In genomic region chr8:97038854-97039253, GRCm38 (mm10) we compare ENCODE assay signal across 29 mouse cellular contexts.
DNase-seq lines count a peak whose midpoint lies in the region; ATAC-seq and TF ChIP-seq lines count a peak whose summit lies in the region.
"Had no signal": no experiment of that assay in that cellular context is flagged by ENCODE, and none has a peak within 500 bp of the region (broad histone marks: within the 10 kb centered on the region; RNA-seq: fewer than 3 reads in every experiment).

No protein-coding gene starts in this region.

- H3K27ac ChIP-seq in lung, embryonic 14.5 days (ENCODE audit: low read depth) = no peak overlapping the region
- no peak overlapping the region for H3K27ac ChIP-seq in cerebellum, adult 2 months (ENCODE audit: insufficient read depth, low read length)
- H3K27ac ChIP-seq: embryonic facial prominence, embryonic 12.5 days; embryonic facial prominence, embryonic 15.5 days; heart, adult 2 months; heart, embryonic 10.5 days; heart, embryonic 13.5 days; hindbrain, embryonic 14.5 days; hindbrain, postnatal 0 days had no signal

- no peak for TF ChIP-seq CTCF in lung, embryonic 14.5 days (IDR thresholded peaks at IDR 0.05; ENCODE audit: low read depth)
- no peak for TF ChIP-seq CTCF in lung, adult 2 months (IDR thresholded peaks at IDR 0.05; ENCODE audit: insufficient read depth, low read length)
- no peak for TF ChIP-seq CTCF in cerebellum, adult 2 months (IDR thresholded peaks at IDR 0.05; ENCODE audit: borderline replicate concordance, insufficient read depth, low read depth, low read length)

- H3K4me2 ChIP-seq in lung, embryonic 14.5 days = no peak overlapping the region
- H3K4me2 ChIP-seq: embryonic facial prominence, embryonic 12.5 days; embryonic facial prominence, embryonic 15.5 days; heart, embryonic 13.5 days; hindbrain, embryonic 14.5 days had no signal

- no peaks in the 10 kb centered on the region for H3K36me3 ChIP-seq in lung, embryonic 14.5 days (ENCODE audit: insufficient read depth)
- H3K36me3 ChIP-seq: embryonic facial prominence, embryonic 12.5 days; embryonic facial prominence, embryonic 15.5 days; G1E; heart, embryonic 10.5 days; heart, embryonic 13.5 days had no signal

- TF ChIP-seq POLR2A in lung, adult 2 months (IDR thresholded peaks at IDR 0.05; ENCODE audit: borderline replicate concordance, extremely low read depth, low read depth, low read length) = no peak
- TF ChIP-seq POLR2A in cerebellum, adult 2 months (IDR thresholded peaks at IDR 0.05; ENCODE audit: borderline replicate concordance, insufficient read depth, low read length) = no peak

- 48% methylated on average over 5 of the region's 5 CpGs for WGBS in lung, embryonic 14.5 days
- WGBS in lung, adult 2 months = 59% methylated on average over 5 of the region's 5 CpGs
- WGBS in cerebellum, adult 2 months = 93% methylated on average over 5 of the region's 5 CpGs

- H3K4me1 ChIP-seq in lung, embryonic 14.5 days (ENCODE audit: insufficient read depth) = no peaks in the 10 kb centered on the region
- no peaks in the 10 kb centered on the region for H3K4me1 ChIP-seq in lung, adult 2 months (ENCODE audit: control insufficient read depth, insufficient read depth, low read length)
- H3K4me1 ChIP-seq in cerebellum, adult 2 months (ENCODE audit: control insufficient read depth, insufficient read depth, low read length) = no peaks in the 10 kb centered on the region
- H3K4me1 ChIP-seq: embryonic facial prominence, embryonic 12.5 days; embryonic facial prominence, embryonic 15.5 days; heart, embryonic 10.5 days; heart, embryonic 13.5 days had no signal

- peak; percentile 57 for DNase-seq in lung, embryonic 14.5 days
- DNase-seq in lung, adult 2 months = no peak
- DNase-seq in lung, postnatal 10 days = peak; percentile 7
- no peak for DNase-seq in lung, postnatal 4 days
- DNase-seq in hindlimb bud, embryonic 11.5 days (ENCODE audit: extremely low spot score, low read depth, low spot score) = peak; percentile 86
- no peak for DNase-seq in cerebellum, adult 2 months
- DNase-seq in gastrocnemius, adult 8-10 months (ENCODE audit: low spot score in 2 of 2) = no peak
- DNase-seq: adrenal gland, postnatal 10 days; adrenal gland, postnatal 36 days; B cell, adult 2 months; cerebellum, adult 8-10 months; cerebellum, postnatal 10 days; cerebellum, postnatal 36 days; forebrain, postnatal 0 days; gastrocnemius, postnatal 10 days; gastrocnemius, postnatal 36 days; heart, adult 2 months; heart, postnatal 14 days; heart, postnatal 4 days had no signal

- no peak; the same call in 1 of the 2 replicates for ATAC-seq in lung, embryonic 14.5 days (ENCODE audit: insufficient read depth)
- ATAC-seq: forebrain, embryonic 14.5 days; forebrain, postnatal 0 days; hindbrain, postnatal 0 days; Patski had no signal

- no peak overlapping the region for H3K4me3 ChIP-seq in lung, embryonic 14.5 days (ENCODE audit: low read depth, low read length)
- H3K4me3 ChIP-seq in lung, adult 2 months (replicated peaks; ENCODE audit: extremely low read depth, low read depth, low read length) = no peak overlapping the region
- H3K4me3 ChIP-seq in cerebellum, adult 2 months (replicated peaks; ENCODE audit: insufficient read depth, low read depth, low read length) = no peak overlapping the region
- H3K4me3 ChIP-seq: embryonic facial prominence, embryonic 12.5 days; embryonic facial prominence, embryonic 15.5 days; heart, adult 2 months; heart, embryonic 10.5 days; heart, embryonic 13.5 days had no signal

- no peaks in the 10 kb centered on the region for H3K27me3 ChIP-seq in lung, embryonic 14.5 days (ENCODE audit: insufficient read depth, low read length)
- no peaks in the 10 kb centered on the region for H3K27me3 ChIP-seq in cerebellum, adult 2 months (ENCODE audit: control insufficient read depth, insufficient read depth, low read length)
- H3K27me3 ChIP-seq: CH12.LX; embryonic facial prominence, embryonic 12.5 days; embryonic facial prominence, embryonic 15.5 days; heart, embryonic 13.5 days; Patski had no signal

- no peak overlapping the region for H3K9ac ChIP-seq in lung, embryonic 14.5 days
- H3K9ac ChIP-seq: embryonic facial prominence, embryonic 12.5 days; embryonic facial prominence, embryonic 15.5 days; forebrain, postnatal 0 days; heart, embryonic 13.5 days; hindbrain, embryonic 14.5 days had no signal

- H3K9me3 ChIP-seq in lung, embryonic 14.5 days (ENCODE audit: low read depth, low read length) = no peaks in the 10 kb centered on the region
- H3K9me3 ChIP-seq: embryonic facial prominence, embryonic 12.5 days; embryonic facial prominence, embryonic 15.5 days; G1E; heart, embryonic 10.5 days; heart, embryonic 13.5 days had no signal

Comparison
In these comparisons a context has a peak if more than half of its experiments do, and no peak if none do; other contexts are left out.
1. DNase-seq: peak in lung, embryonic 14.5 days (single experiment), lung, postnatal 10 days (single experiment) and hindlimb bud, embryonic 11.5 days (single experiment); none in lung, adult 2 months (single experiment), lung, postnatal 4 days (0 of 2), cerebellum, adult 2 months (0 of 2) and gastrocnemius, adult 8-10 months (0 of 2).